ENCODE assay signal across 1 mouse cellular context in the genomic region with DNA sequence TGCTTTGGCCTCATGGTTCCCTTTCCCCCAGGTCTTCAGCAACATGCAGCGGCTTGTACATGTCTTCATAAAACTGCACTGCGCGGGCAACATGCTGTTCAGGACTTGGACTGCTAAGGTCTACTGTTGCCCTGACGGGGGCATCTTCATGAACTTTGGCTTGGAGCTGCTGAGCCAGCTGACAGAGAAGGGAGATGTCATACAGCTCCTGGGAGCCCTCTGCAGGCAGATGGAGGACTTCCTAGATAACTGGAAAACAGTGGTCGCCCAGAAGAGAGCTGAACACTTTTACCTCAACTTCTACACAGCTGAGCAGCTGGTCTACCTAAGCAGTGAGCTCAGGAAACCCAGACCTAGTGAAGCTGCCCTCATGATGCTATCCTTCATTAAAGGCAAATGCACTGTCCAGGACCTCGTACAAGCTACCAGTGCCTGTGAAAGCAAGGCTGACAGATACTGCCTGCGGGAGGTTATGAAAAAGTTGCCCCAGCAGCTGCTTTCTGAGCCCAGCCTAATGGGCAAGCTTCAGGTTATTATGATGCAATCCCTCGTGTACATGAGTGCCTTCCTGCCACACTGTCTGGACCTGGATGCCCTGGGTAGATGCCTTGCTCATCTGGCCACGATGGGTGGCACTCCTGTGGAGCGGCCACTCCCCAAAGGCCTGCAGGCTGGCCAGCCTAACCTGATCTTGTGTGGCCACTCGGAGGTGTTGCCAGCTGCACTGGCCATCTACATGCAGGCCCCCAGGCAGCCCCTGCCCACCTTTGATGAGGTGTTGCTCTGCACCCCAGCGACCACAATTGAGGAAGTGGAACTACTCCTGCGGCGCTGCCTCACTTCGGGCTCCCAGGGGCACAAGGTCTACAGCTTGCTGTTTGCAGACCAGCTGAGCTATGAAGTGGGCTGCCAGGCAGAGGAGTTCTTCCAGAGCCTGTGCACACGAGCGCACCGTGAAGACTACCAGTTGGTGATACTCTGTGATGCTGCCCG.
TF ChIP-seq lines count a peak whose summit lies in the region.

No protein-coding gene starts in this region.

TF ChIP-seq in CH12.LX, 34 proteins besides CTCF, POLR2A, EP300 and RAD21:
- TF ChIP-seq ZMIZ1 (IDR thresholded peaks at IDR 0.05; ENCODE audit: low read depth, low read length): 0 out of 2 replicates have a peak, but pooled peaks have one; percentile 53
- TF ChIP-seq IRF4 (IDR thresholded peaks at IDR 0.05; ENCODE audit: low read depth, low read length): peak; percentile 99
- TF ChIP-seq E2F4 (IDR thresholded peaks at IDR 0.05; ENCODE audit: insufficient replicate concordance, low read depth, low read length): no peak
- 0 out of 2 replicates have a peak, but pooled peaks have one; percentile 42 for TF ChIP-seq KAT2A (IDR thresholded peaks at IDR 0.05; ENCODE audit: insufficient replicate concordance, low read length)
- TF ChIP-seq MXI1 (IDR thresholded peaks at IDR 0.05; ENCODE audit: low read depth, low read length): peak; percentile 50; the same call in 1 of the 2 replicates
- TF ChIP-seq PAX5 (IDR thresholded peaks at IDR 0.05; ENCODE audit: low read length): no peak
- TF ChIP-seq UBTF (IDR thresholded peaks at IDR 0.05; ENCODE audit: low read depth, low read length): peak; percentile 71; the same call in 1 of the 2 replicates
- no peak for TF ChIP-seq POLR2AphosphoS2 (IDR thresholded peaks at IDR 0.05; ENCODE audit: low read depth, low read length)
- TF ChIP-seq NELFE (IDR thresholded peaks at IDR 0.05; ENCODE audit: low read depth, low read length): no peak
- peak; percentile 96 for TF ChIP-seq RCOR1 (conservative IDR thresholded peaks at IDR 0.05; ENCODE audit: low read depth, low read length)
- peak; percentile 79 for TF ChIP-seq MAZ (IDR thresholded peaks at IDR 0.05; ENCODE audit: low read depth, low read length)
- peak; percentile 93 for TF ChIP-seq TCF12 (IDR thresholded peaks at IDR 0.05; ENCODE audit: low read depth, low read length)
- no peak for TF ChIP-seq USF2 (conservative IDR thresholded peaks at IDR 0.05; ENCODE audit: low read depth, low read length)
- peak; percentile 80 for TF ChIP-seq BHLHE40 (IDR thresholded peaks at IDR 0.05; ENCODE audit: low read depth, low read length)
- TF ChIP-seq HCFC1 (IDR thresholded peaks at IDR 0.05; ENCODE audit: low read depth, low read length): 0 out of 2 replicates have a peak, but pooled peaks have one; percentile 23
- TF ChIP-seq MAFK (IDR thresholded peaks at IDR 0.05; ENCODE audit: insufficient replicate concordance, low read length): peak; percentile 84
- peak; percentile 48; the same call in 1 of the 2 replicates for TF ChIP-seq ELF1 (IDR thresholded peaks at IDR 0.05; ENCODE audit: low read depth, low read length)
- peak; percentile 56; the same call in 1 of the 2 replicates for TF ChIP-seq CHD2 (IDR thresholded peaks at IDR 0.05; ENCODE audit: low read length)
- TF ChIP-seq CHD1 (IDR thresholded peaks at IDR 0.05; ENCODE audit: low read depth, low read length): no peak
- no peak for TF ChIP-seq TBP (conservative IDR thresholded peaks at IDR 0.05; ENCODE audit: low read depth, low read length)
- TF ChIP-seq GABPA (IDR thresholded peaks at IDR 0.05; ENCODE audit: insufficient replicate concordance, low read depth, low read length): no peak
- TF ChIP-seq JUN (IDR thresholded peaks at IDR 0.05; ENCODE audit: insufficient read depth, low read depth, low read length): no peak
- no peak for TF ChIP-seq USF1 (IDR thresholded peaks at IDR 0.05; ENCODE audit: low read depth, low read length)
- 0 out of 2 replicates have a peak, but pooled peaks have one; percentile 18 for TF ChIP-seq NRF1 (IDR thresholded peaks at IDR 0.05; ENCODE audit: low read depth, low read length)
- peak; percentile 75 for TF ChIP-seq MEF2A (IDR thresholded peaks at IDR 0.05; ENCODE audit: borderline replicate concordance, low read depth, low read length)
- TF ChIP-seq MYC (IDR thresholded peaks at IDR 0.05; ENCODE audit: low read depth, low read length): no peak; the same call in 1 of the 2 replicates
- no peak for TF ChIP-seq ZC3H11A (IDR thresholded peaks at IDR 0.05; ENCODE audit: low read depth, low read length)
- TF ChIP-seq ETS1 (conservative IDR thresholded peaks at IDR 0.05; ENCODE audit: low read depth, low read length): peak; percentile 71
- TF ChIP-seq SMC3 (IDR thresholded peaks at IDR 0.05; ENCODE audit: low read depth, low read length): peak; percentile 77
- TF ChIP-seq SIN3A (IDR thresholded peaks at IDR 0.05; ENCODE audit: low read length): peak; percentile 85
- no peak for TF ChIP-seq ZKSCAN1 (IDR thresholded peaks at IDR 0.05; ENCODE audit: borderline replicate concordance, low read depth, low read length)
- no peak for TF ChIP-seq JUND (conservative IDR thresholded peaks at IDR 0.05; ENCODE audit: low read depth, low read length)
- peak; percentile 62 for TF ChIP-seq MAX (IDR thresholded peaks at IDR 0.05; ENCODE audit: low read length)
- TF ChIP-seq ZNF384 (IDR thresholded peaks at IDR 0.05; ENCODE audit: low read depth, low read length): no peak
